Mouse (Mus musculus) bone marrow, adult 2 months (tissue): ENCODE measurements at regions not wholly inside any gene's neighbourhood (a gene's known extent, or its start where the extent isn't known, plus 50 kb on each side); places are given as distances from the start of the nearest gene placed in this dataset.

Source experiments
- CTCF ChIP-seq: fragments of 200-500 bp; IDR thresholded peaks from 2 replicates; pipeline ENCODE4 v1.5.1; 2011; ENCODE audit warnings: low read length, control low read depth; ENCODE audit not compliant: control insufficient read depth, insufficient read depth
- POLR2A ChIP-seq: fragments of 200-500 bp; IDR thresholded peaks from 2 replicates; pipeline ENCODE4 v1.6.1; 2011; ENCODE audit warnings: low read depth, mild to moderate bottlenecking, control low read depth, low read length, borderline replicate concordance; ENCODE audit not compliant: control insufficient read depth

DNA sequence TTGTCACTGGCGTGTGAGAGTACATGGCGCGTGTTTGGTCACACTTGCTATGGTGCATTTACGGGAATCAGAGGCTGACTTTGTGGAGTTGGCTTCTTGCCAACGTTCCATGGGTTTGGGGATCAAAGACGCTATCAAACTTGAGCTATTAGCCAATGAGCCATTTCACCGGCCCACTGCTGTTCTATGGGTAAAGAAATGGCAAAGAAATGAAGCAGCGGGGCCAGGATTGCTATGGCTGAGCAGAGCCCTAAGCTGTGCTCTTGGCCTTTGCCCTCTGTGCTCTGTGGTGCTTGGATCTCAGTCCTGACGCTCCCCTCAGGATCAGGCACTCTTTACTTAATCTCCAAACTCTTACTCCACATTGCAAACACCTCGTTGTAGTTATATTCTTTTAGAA is 291.3 kb downstream of the Foxo1 start:
- TF ChIP-seq CTCF (no peak), POLR2A (no peak)
